Mouse (Mus musculus) CH12.LX (cell line): ENCODE data around the gene Ankrd22. TPM values are rescaled to one million over a fixed set of nuclear protein-coding genes. Genes with fewer than 3 reads are reported as not detected.

Experiments
- DNase-seq: peaks from one replicate; pipeline ENCODE4 v3.0.0-alpha.2; 2013; ENCODE audit errors: extremely low read depth
- H3K27ac ChIP-seq: 2 replicates; pipeline ENCODE4 v1.5.1; 2012; ENCODE audit warnings: low read depth, mild to moderate bottlenecking, control low read depth, moderate library complexity; ENCODE audit not compliant: insufficient read depth
- H3K27me3 ChIP-seq: replicated peaks from 2 replicates; pipeline ENCODE3; 2012; ENCODE audit warnings: inconsistent platforms
- H3K36me3 ChIP-seq, 2 experiments: replicated peaks in 1 of 2; 2 replicates each; pipeline versions ENCODE3 to v1.6.1; 2012; ENCODE audit warnings: inconsistent platforms in 1 of 2, low read length in 1 of 2, mild to moderate bottlenecking in 1 of 2, mixed read lengths in 1 of 2, moderate library complexity in 1 of 2; ENCODE audit not compliant: control insufficient read depth in 1 of 2, insufficient read depth in 1 of 2
- H3K4me1 ChIP-seq, 2 experiments: 2 replicates each; pipeline ENCODE4 v1.6.1; 2012; ENCODE audit warnings: inconsistent platforms in 1 of 2, moderate library complexity in 1 of 2; ENCODE audit not compliant: insufficient read depth in 2 of 2, control insufficient read depth in 1 of 2
- H3K4me2 ChIP-seq: 2 replicates; pipeline ENCODE4 v1.6.1; 2012; ENCODE audit warnings: low read depth, mild to moderate bottlenecking, control low read depth; ENCODE audit not compliant: poor library complexity, insufficient read depth, severe bottlenecking
- H3K4me3 ChIP-seq, 3 experiments: fragments of 150-350 bp in 1 of 3; sonication (generic) in 1 of 3; replicated peaks in 1 of 3; 2 replicates each; pipeline versions ENCODE3 to v1.5.1; 2011 to 2012; ENCODE audit warnings: low read depth in 2 of 3, low read length in 2 of 3, mild to moderate bottlenecking in 2 of 3, moderate library complexity in 2 of 3, control low read depth in 1 of 3, improper control_type of control experiment in 1 of 3, inconsistent platforms in 1 of 3, mixed read lengths in 1 of 3; ENCODE audit not compliant: poor library complexity in 1 of 3
- H3K79me2 ChIP-seq: replicated peaks from 2 replicates; pipeline ENCODE4 v1.6.1; 2012; ENCODE audit warnings: mild to moderate bottlenecking, moderate library complexity; ENCODE audit not compliant: control insufficient read depth, poor library complexity, insufficient read depth, severe bottlenecking; ENCODE audit errors: extremely low read depth
- H3K9ac ChIP-seq: 2 replicates; pipeline ENCODE4 v1.6.1; 2012; ENCODE audit warnings: low read depth, mild to moderate bottlenecking, control low read depth, moderate library complexity; ENCODE audit not compliant: insufficient read depth
- H3K9me3 ChIP-seq: replicated peaks from 2 replicates; pipeline ENCODE3; 2012; ENCODE audit warnings: low read length, inconsistent platforms, mixed read lengths
- BHLHE40 ChIP-seq: IDR thresholded peaks from 2 replicates; pipeline ENCODE4 v1.6.1; 2011; ENCODE audit warnings: mild to moderate bottlenecking, low read depth, low read length, improper control_type of control experiment
- CHD1 ChIP-seq: IDR thresholded peaks from 2 replicates; pipeline ENCODE4 v1.6.1; 2012; ENCODE audit warnings: low read depth, low read length, improper control_type of control experiment, inconsistent platforms
- CHD2 ChIP-seq: IDR thresholded peaks from 2 replicates; pipeline ENCODE4 v1.6.1; 2011; ENCODE audit warnings: low read length, improper control_type of control experiment
- E2F4 ChIP-seq: IDR thresholded peaks from 2 replicates; pipeline ENCODE4 v1.6.1; 2011; ENCODE audit warnings: low read depth, low read length, improper control_type of control experiment; ENCODE audit not compliant: insufficient replicate concordance
- GABPA ChIP-seq: IDR thresholded peaks from 2 replicates; pipeline ENCODE4 v1.6.1; 2012; ENCODE audit warnings: low read depth, low read length, improper control_type of control experiment, inconsistent platforms; ENCODE audit not compliant: insufficient replicate concordance
- HCFC1 ChIP-seq: IDR thresholded peaks from 2 replicates; pipeline ENCODE4 v1.6.1; 2012; ENCODE audit warnings: low read depth, mild to moderate bottlenecking, inconsistent platforms, low read length, improper control_type of control experiment
- IRF4 ChIP-seq: IDR thresholded peaks from 2 replicates; pipeline ENCODE4 v1.6.1; 2014; ENCODE audit warnings: low read depth, mild to moderate bottlenecking, inconsistent platforms, low read length, improper control_type of control experiment
- JUN ChIP-seq: IDR thresholded peaks from 2 replicates; pipeline ENCODE4 v1.6.1; 2011; ENCODE audit warnings: low read depth, mild to moderate bottlenecking, low read length, improper control_type of control experiment, moderate library complexity; ENCODE audit not compliant: insufficient read depth
- JUND ChIP-seq: conservative IDR thresholded peaks from 2 replicates; pipeline ENCODE4 v1.6.1; 2011; ENCODE audit warnings: low read depth, low read length, improper control_type of control experiment
- KAT2A ChIP-seq: IDR thresholded peaks from 2 replicates; pipeline ENCODE4 v1.6.1; 2012; ENCODE audit warnings: low read length, improper control_type of control experiment, inconsistent platforms; ENCODE audit not compliant: insufficient replicate concordance
- MAFK ChIP-seq: IDR thresholded peaks from 2 replicates; pipeline ENCODE4 v1.6.1; 2011; ENCODE audit warnings: low read length, improper control_type of control experiment; ENCODE audit not compliant: insufficient replicate concordance
- MEF2A ChIP-seq: IDR thresholded peaks from 2 replicates; pipeline ENCODE4 v1.6.1; 2014; ENCODE audit warnings: low read depth, mild to moderate bottlenecking, inconsistent platforms, low read length, improper control_type of control experiment, borderline replicate concordance
- NELFE ChIP-seq: IDR thresholded peaks from 2 replicates; pipeline ENCODE4 v1.6.1; 2011; ENCODE audit warnings: low read depth, low read length, improper control_type of control experiment
- NRF1 ChIP-seq: IDR thresholded peaks from 2 replicates; pipeline ENCODE4 v1.6.1; 2014; ENCODE audit warnings: low read depth, mild to moderate bottlenecking, inconsistent platforms, low read length, improper control_type of control experiment, moderate library complexity
- PAX5 ChIP-seq: IDR thresholded peaks from 2 replicates; pipeline ENCODE4 v1.6.1; 2012; ENCODE audit warnings: low read length, inconsistent platforms, mixed read lengths
- POLR2A ChIP-seq: IDR thresholded peaks from 2 replicates; pipeline ENCODE4 v1.6.1; 2011; ENCODE audit warnings: low read depth, mild to moderate bottlenecking, improper control_type of control experiment, low read length
- RCOR1 ChIP-seq: conservative IDR thresholded peaks from 2 replicates; pipeline ENCODE4 v1.6.1; 2012; ENCODE audit warnings: low read depth, mild to moderate bottlenecking, inconsistent platforms, low read length, improper control_type of control experiment
- SMC3 ChIP-seq: IDR thresholded peaks from 2 replicates; pipeline ENCODE4 v1.6.1; 2011; ENCODE audit warnings: low read depth, low read length, improper control_type of control experiment
- TBP ChIP-seq: conservative IDR thresholded peaks from 2 replicates; pipeline ENCODE4 v1.6.1; 2011; ENCODE audit warnings: low read depth, low read length, improper control_type of control experiment
- TCF12 ChIP-seq: IDR thresholded peaks from 2 replicates; pipeline ENCODE4 v1.6.1; 2014; ENCODE audit warnings: low read depth, mild to moderate bottlenecking, inconsistent platforms, low read length, improper control_type of control experiment
- UBTF ChIP-seq: IDR thresholded peaks from 2 replicates; pipeline ENCODE4 v1.6.1; 2012; ENCODE audit warnings: low read depth, mild to moderate bottlenecking, inconsistent platforms, low read length, improper control_type of control experiment, moderate library complexity
- USF2 ChIP-seq: conservative IDR thresholded peaks from 2 replicates; pipeline ENCODE4 v1.6.1; 2011; ENCODE audit warnings: low read depth, low read length, improper control_type of control experiment
- ZKSCAN1 ChIP-seq: IDR thresholded peaks from 2 replicates; pipeline ENCODE4 v1.6.1; 2012; ENCODE audit warnings: low read depth, inconsistent platforms, low read length, improper control_type of control experiment, borderline replicate concordance
- ZMIZ1 ChIP-seq: IDR thresholded peaks from 2 replicates; pipeline ENCODE4 v1.6.1; 2012; ENCODE audit warnings: low read depth, mild to moderate bottlenecking, inconsistent platforms, low read length, improper control_type of control experiment
- ZNF384 ChIP-seq: IDR thresholded peaks from 2 replicates; pipeline ENCODE4 v1.6.1; 2012; ENCODE audit warnings: low read depth, low read length, improper control_type of control experiment, inconsistent platforms
- dilution Hi-C: fragments of 300-500 bp; cut with MboI; formaldehyde crosslinking; loops from 2 replicates; pipeline ENCODE4 v1.14.3; 2020; ENCODE audit warnings: low sequenced_read_pairs; ENCODE audit not compliant: extremely low pct_unique_long_range_greater_than_20kb, extremely low pct_ligation_motif_present
- in situ Hi-C: fragments of 300-500 bp; cut with MboI; formaldehyde crosslinking; loops from 3 replicates; pipeline ENCODE4 v1.14.3; 2019; ENCODE audit warnings: low sequenced_read_pairs, low pct_ligation_motif_present, low pct_unique_long_range_greater_than_20kb, mixed read lengths
- polyA plus RNA-seq: library from polyadenylated mRNA; unstranded; fragments of >175 nt; gene quantifications from 2 replicates; pipeline ENCODE4 v1.2.1, GENCODE M21; 2012; ENCODE audit warnings: low read depth; ENCODE audit not compliant: insufficient read length
- total RNA-seq, 2 experiments: library from RNA; depleted of rRNA; stranded (reverse); fragments of 300-350 nt in 1 of 2; fragments of >200 nt in 1 of 2; gene quantifications; 2 replicates each; pipeline ENCODE4 v1.2.3; 2012 to 2014

Gene Ankrd22
- total and polyA plus RNA-seq, 3 experiments: not detected

DNA sequence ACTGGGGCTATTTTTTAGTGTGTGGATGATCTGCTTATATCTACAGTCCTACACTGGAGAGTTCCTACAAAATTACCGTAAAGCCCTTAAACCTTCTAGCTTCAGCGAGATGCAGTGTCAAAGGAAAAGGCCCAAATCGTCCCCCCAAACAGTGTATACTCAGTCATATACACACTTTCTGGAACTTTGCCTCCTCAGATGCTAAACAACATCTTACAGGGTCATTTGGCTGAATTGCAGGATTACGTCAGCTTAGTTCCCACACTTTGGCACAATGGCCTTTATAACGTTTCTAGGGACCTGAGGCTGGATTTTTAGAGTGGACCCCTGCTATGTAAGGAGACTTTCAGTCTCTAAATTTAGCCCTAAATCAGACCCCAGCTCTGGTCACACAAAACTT, 16.6 kb upstream of the Ankrd22 start:
- Histone ChIP-seq H3K79me2 (no peaks in the 10 kb centered on the region), H3K27me3 (no peaks in the 10 kb centered on the region), H3K27ac (no peak overlapping the region), H3K9me3 (no peaks in the 10 kb centered on the region), H3K9ac (no peak overlapping the region), H3K4me2 (no peak overlapping the region), H3K36me3 (no peaks in the 10 kb centered on the region), H3K4me1 (no peaks in the 10 kb centered on the region), H3K4me3 (no peak overlapping the region)
- dilution Hi-C loops: no loop called here
- in situ Hi-C loops: no loop called here
- TF ChIP-seq JUN (no peak), BHLHE40 (no peak), UBTF (no peak), GABPA (no peak), E2F4 (no peak), USF2 (no peak), CHD1 (no peak), POLR2A (no peak), CHD2 (no peak), NELFE (no peak), SMC3 (no peak), HCFC1 (no peak), KAT2A (no peak), MAFK (no peak), PAX5 (no peak), ZMIZ1 (no peak)
- no peak for DNase-seq

DNA sequence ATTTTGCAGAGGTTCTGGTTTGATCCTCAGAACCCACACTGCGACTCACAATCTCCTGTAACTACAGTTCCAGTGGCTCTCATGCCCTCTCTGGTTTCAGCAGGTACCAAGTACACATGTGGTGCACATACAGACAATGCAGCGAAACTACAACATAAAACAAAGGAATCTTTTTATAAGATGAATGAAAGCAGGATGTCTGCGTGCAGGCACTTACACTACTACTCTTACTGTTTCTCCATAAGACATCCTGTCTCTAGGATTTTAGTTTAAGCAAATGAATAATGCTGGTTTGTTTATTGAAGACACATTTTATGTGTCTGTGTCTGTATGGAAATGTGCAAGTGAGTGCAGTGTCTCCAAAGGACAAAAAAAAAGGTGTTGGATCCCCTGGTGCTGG, 15.4 kb upstream of the Ankrd22 start:
- no peaks in the 10 kb centered on the region for H3K36me3 ChIP-seq
- H3K9me3 ChIP-seq: no peaks in the 10 kb centered on the region
- no peaks in the 10 kb centered on the region for H3K79me2 ChIP-seq
- no peaks in the 10 kb centered on the region for H3K4me1 ChIP-seq
- H3K4me2 ChIP-seq: no peak overlapping the region
- H3K9ac ChIP-seq: no peak overlapping the region
- no peak for DNase-seq
- no peaks in the 10 kb centered on the region for H3K27me3 ChIP-seq
- H3K4me3 ChIP-seq: no peak overlapping the region
- dilution Hi-C loops: no loop called here
- in situ Hi-C loops: no loop called here
- H3K27ac ChIP-seq: no peak overlapping the region
- no peak for TF ChIP-seq RCOR1
- no peak for TF ChIP-seq HCFC1
- TF ChIP-seq TCF12: no peak
- TF ChIP-seq JUND: no peak
- TF ChIP-seq CHD2: no peak
- TF ChIP-seq USF2: no peak
- TF ChIP-seq NRF1: no peak
- TF ChIP-seq MAFK: no peak
- TF ChIP-seq PAX5: no peak
- no peak for TF ChIP-seq UBTF
- no peak for TF ChIP-seq IRF4
- TF ChIP-seq TBP: no peak
- TF ChIP-seq POLR2A: no peak
- no peak for TF ChIP-seq BHLHE40
- TF ChIP-seq MEF2A: no peak
- TF ChIP-seq JUN: no peak
- TF ChIP-seq NELFE: no peak
- no peak for TF ChIP-seq ZKSCAN1
- TF ChIP-seq ZNF384: no peak
- TF ChIP-seq, all 38 proteins: peak for 0
